Mouse (Mus musculus) spleen, embryonic (tissue): ENCODE results near the gene Nucb1.

Experiments used
- CTCF ChIA-PET: fragments of 350-600 bp; sonication (Branson Sonifier 250); formaldehyde crosslinking; loops from one replicate; lab custom pipeline; 2022; lab: Charles Lee

Nucb1 gene

DNA sequence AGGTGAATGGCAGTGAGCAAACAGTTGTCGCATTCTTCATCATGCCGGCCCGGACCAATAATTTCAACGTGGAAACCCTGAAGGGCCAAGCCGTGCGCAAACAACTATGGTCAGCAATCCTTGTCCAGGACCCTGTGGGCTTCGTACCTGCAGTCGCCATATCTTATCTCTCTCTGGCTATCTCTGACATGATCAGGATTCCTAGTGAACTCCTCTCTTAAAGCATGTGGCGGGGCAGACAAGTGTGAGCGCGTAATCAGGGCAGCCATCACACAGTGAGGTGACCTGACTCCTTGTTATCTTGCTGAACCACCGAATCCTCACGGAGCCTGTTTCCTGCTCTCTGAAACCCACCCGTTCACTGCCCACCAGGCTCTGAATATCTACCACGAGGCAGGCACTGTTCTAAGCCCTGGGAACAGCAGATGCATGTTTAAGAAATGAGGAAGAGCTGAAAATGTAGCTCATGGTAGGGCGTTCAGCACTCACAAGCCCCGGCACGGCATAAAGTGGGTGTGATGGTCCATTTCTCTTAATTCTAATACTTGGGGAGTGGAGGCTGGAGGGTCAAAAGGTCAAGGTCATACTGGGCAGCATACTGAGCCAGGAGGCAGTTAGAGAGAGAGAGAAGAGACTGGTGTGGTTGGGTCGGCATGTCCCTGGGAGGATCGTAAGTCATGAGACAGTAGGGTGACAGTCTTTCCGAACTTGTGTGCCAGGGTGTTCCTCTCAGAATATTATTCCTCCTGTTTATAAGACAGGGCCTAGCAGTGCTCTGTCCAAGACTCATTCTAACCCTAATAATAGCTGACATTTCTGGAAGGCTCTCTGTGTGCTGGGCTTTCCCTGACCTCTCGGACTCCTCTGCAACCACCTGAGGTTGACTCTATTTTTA is 66.4 kb downstream of the Nucb1 start:
- CTCF ChIA-PET, result no interaction called here
